11 mouse cellular contexts compared by ENCODE assay signal in genomic region chr9:15309425-15309824, GRCm38 (mm10). TPM values are rescaled to one million over a fixed set of nuclear protein-coding genes. Genes with fewer than 3 reads are reported as not detected.
DNase-seq lines count a peak whose midpoint lies in the region; ATAC-seq and TF ChIP-seq lines count a peak whose summit lies in the region.
"Had no signal": no experiment of that assay in that cellular context is flagged by ENCODE, and none has a peak within 500 bp of the region (broad histone marks: within the 10 kb centered on the region; RNA-seq: fewer than 3 reads in every experiment).

No protein-coding gene starts in this region.

- H3K4me3 ChIP-seq in hindbrain, embryonic 10.5 days = peak overlapping the region; percentile 30
- no peak overlapping the region for H3K4me3 ChIP-seq in hindbrain, embryonic 16.5 days (ENCODE audit: low read length)
- H3K4me3 ChIP-seq in midbrain, embryonic 13.5 days (replicated peaks) = no peak overlapping the region
- no peak overlapping the region for H3K4me3 ChIP-seq in midbrain, embryonic 15.5 days
- H3K4me3 ChIP-seq in embryonic fibroblast, embryonic 13.5 days (ENCODE audit: insufficient read depth, low read length) = peak overlapping the region; percentile 59
- H3K4me3 ChIP-seq in stomach, embryonic 15.5 days (replicated peaks) = peak overlapping the region; percentile 12; the same call in 1 of the 2 replicates
- H3K4me3 ChIP-seq in midbrain, postnatal 0 days (ENCODE audit: low read depth, low read length) = no peak overlapping the region
- H3K4me3 ChIP-seq: embryonic facial prominence, embryonic 15.5 days had no signal

- H3K9me3 ChIP-seq in hindbrain, embryonic 10.5 days = no peaks in the 10 kb centered on the region
- no peaks in the 10 kb centered on the region for H3K9me3 ChIP-seq in hindbrain, embryonic 16.5 days (ENCODE audit: control insufficient read depth, low read length)
- H3K9me3 ChIP-seq in midbrain, embryonic 13.5 days = no peaks in the 10 kb centered on the region
- H3K9me3 ChIP-seq in midbrain, embryonic 15.5 days = no peaks in the 10 kb centered on the region
- H3K9me3 ChIP-seq in stomach, embryonic 15.5 days = no peaks in the 10 kb centered on the region
- H3K9me3 ChIP-seq in midbrain, postnatal 0 days (ENCODE audit: low read length) = no peaks in the 10 kb centered on the region
- H3K9me3 ChIP-seq: embryonic facial prominence, embryonic 15.5 days had no signal

- TF ChIP-seq CTCF in embryonic fibroblast, embryonic 13.5 days (IDR thresholded peaks at IDR 0.05; ENCODE audit: borderline replicate concordance, insufficient read depth, low read length) = no peak
- no peak for TF ChIP-seq CTCF in midbrain, postnatal 0 days (IDR thresholded peaks at IDR 0.05)

- no peak for TF ChIP-seq POLR2A in embryonic fibroblast, embryonic 13.5 days (IDR thresholded peaks at IDR 0.05; ENCODE audit: low read depth, low read length)

- 83% methylated on average over 4 of the region's 4 CpGs for WGBS in hindbrain, embryonic 10.5 days
- WGBS in hindbrain, embryonic 16.5 days = 75% methylated on average over 4 of the region's 4 CpGs
- 84% methylated on average over 4 of the region's 4 CpGs for WGBS in midbrain, embryonic 13.5 days
- WGBS in midbrain, embryonic 15.5 days = 80% methylated on average over 4 of the region's 4 CpGs
- WGBS in stomach, embryonic 15.5 days = 38% methylated on average over 4 of the region's 4 CpGs
- WGBS in midbrain, postnatal 0 days = 84% methylated on average over 4 of the region's 4 CpGs

- H3K36me3 ChIP-seq in hindbrain, embryonic 10.5 days = peaks cover 73% of the 10 kb centered on the region
- peaks cover 35% of the 10 kb centered on the region for H3K36me3 ChIP-seq in hindbrain, embryonic 16.5 days (ENCODE audit: control insufficient read depth, insufficient read depth, low read length)
- H3K36me3 ChIP-seq in midbrain, embryonic 13.5 days = peaks cover 50% of the 10 kb centered on the region
- peaks cover 27% of the 10 kb centered on the region for H3K36me3 ChIP-seq in midbrain, embryonic 15.5 days (replicated peaks)
- H3K36me3 ChIP-seq in stomach, embryonic 15.5 days = peaks cover 32% of the 10 kb centered on the region
- peaks cover 34% of the 10 kb centered on the region for H3K36me3 ChIP-seq in midbrain, postnatal 0 days (ENCODE audit: insufficient read depth, low read length)

- ATAC-seq in hindbrain, embryonic 16.5 days = no peak
- no peak for ATAC-seq in midbrain, embryonic 13.5 days
- no peak for ATAC-seq in midbrain, embryonic 15.5 days (replicated peaks)
- no peak for ATAC-seq in stomach, embryonic 15.5 days (ENCODE audit: insufficient read depth, low FRiP score, low read depth)
- ATAC-seq in midbrain, postnatal 0 days (ENCODE audit: low FRiP score) = no peak

- peaks cover 32% of the 10 kb centered on the region for H3K4me1 ChIP-seq in hindbrain, embryonic 10.5 days (replicated peaks)
- peaks cover 22% of the 10 kb centered on the region for H3K4me1 ChIP-seq in hindbrain, embryonic 16.5 days (ENCODE audit: control insufficient read depth, insufficient read depth, low read depth, low read length)
- peaks cover 37% of the 10 kb centered on the region for H3K4me1 ChIP-seq in midbrain, embryonic 13.5 days (replicated peaks)
- H3K4me1 ChIP-seq in midbrain, embryonic 15.5 days = peaks cover 33% of the 10 kb centered on the region
- no peaks in the 10 kb centered on the region; the same call in 1 of the 2 replicates for H3K4me1 ChIP-seq in embryonic fibroblast, embryonic 13.5 days (ENCODE audit: control insufficient read depth, insufficient read depth, low read length)
- H3K4me1 ChIP-seq in stomach, embryonic 15.5 days = peaks cover 11% of the 10 kb centered on the region; the same call in 1 of the 2 replicates
- H3K4me1 ChIP-seq in midbrain, postnatal 0 days (ENCODE audit: insufficient read depth, low read length) = peaks cover 10% of the 10 kb centered on the region; the same call in 1 of the 2 replicates

- no peaks in the 10 kb centered on the region for H3K27me3 ChIP-seq in hindbrain, embryonic 10.5 days (ENCODE audit: insufficient read depth, poor library complexity, severe bottlenecking)
- H3K27me3 ChIP-seq in hindbrain, embryonic 16.5 days (replicated peaks; ENCODE audit: control insufficient read depth, insufficient read depth, low read length) = no peaks in the 10 kb centered on the region
- no peaks in the 10 kb centered on the region for H3K27me3 ChIP-seq in midbrain, embryonic 13.5 days
- no peaks in the 10 kb centered on the region for H3K27me3 ChIP-seq in midbrain, embryonic 15.5 days (replicated peaks)
- no peaks in the 10 kb centered on the region for H3K27me3 ChIP-seq in stomach, embryonic 15.5 days (replicated peaks)
- H3K27me3 ChIP-seq in midbrain, postnatal 0 days (ENCODE audit: insufficient read depth, low read length) = no peaks in the 10 kb centered on the region
- H3K27me3 ChIP-seq: embryonic facial prominence, embryonic 15.5 days had no signal

- H3K9ac ChIP-seq in hindbrain, embryonic 16.5 days (ENCODE audit: low read depth, low read length) = no peak overlapping the region
- H3K9ac ChIP-seq in midbrain, embryonic 13.5 days (replicated peaks) = no peak overlapping the region
- no peak overlapping the region for H3K9ac ChIP-seq in midbrain, embryonic 15.5 days
- no peak overlapping the region for H3K9ac ChIP-seq in stomach, embryonic 15.5 days
- no peak overlapping the region for H3K9ac ChIP-seq in midbrain, postnatal 0 days (replicated peaks; ENCODE audit: low read length, poor library complexity, severe bottlenecking)
- H3K9ac ChIP-seq: embryonic facial prominence, embryonic 15.5 days had no signal

- no peak for DNase-seq in hindbrain, embryonic 10.5 days (ENCODE audit: low spot score)
- no peak for DNase-seq in frontal cortex, postnatal 25 days (ENCODE audit: low spot score in 2 of 2)
- no peak for DNase-seq in midbrain, postnatal 0 days (ENCODE audit: low spot score)
- DNase-seq: right cerebral cortex, postnatal 25 days had no signal

- no peak overlapping the region for H3K27ac ChIP-seq in hindbrain, embryonic 10.5 days
- no peak overlapping the region for H3K27ac ChIP-seq in hindbrain, embryonic 16.5 days (ENCODE audit: low read depth, low read length)
- no peak overlapping the region for H3K27ac ChIP-seq in midbrain, embryonic 13.5 days
- no peak overlapping the region for H3K27ac ChIP-seq in midbrain, embryonic 15.5 days
- no peak overlapping the region; the same call in 1 of the 2 replicates for H3K27ac ChIP-seq in embryonic fibroblast, embryonic 13.5 days (ENCODE audit: insufficient read depth, low read length)
- no peak overlapping the region for H3K27ac ChIP-seq in stomach, embryonic 15.5 days
- H3K27ac ChIP-seq in midbrain, postnatal 0 days (ENCODE audit: low read depth, low read length) = no peak overlapping the region
- H3K27ac ChIP-seq: embryonic facial prominence, embryonic 15.5 days; macrophage had no signal

- no peak overlapping the region for H3K4me2 ChIP-seq in hindbrain, embryonic 16.5 days (ENCODE audit: low read length)
- peak overlapping the region; percentile 1; the same call in 1 of the 2 replicates for H3K4me2 ChIP-seq in midbrain, embryonic 13.5 days (replicated peaks)
- no peak overlapping the region for H3K4me2 ChIP-seq in midbrain, embryonic 15.5 days
- peak overlapping the region; percentile 32 for H3K4me2 ChIP-seq in stomach, embryonic 15.5 days
- H3K4me2 ChIP-seq in midbrain, postnatal 0 days (ENCODE audit: low read depth, low read length, poor library complexity, severe bottlenecking) = no peak overlapping the region
- H3K4me2 ChIP-seq: embryonic facial prominence, embryonic 15.5 days had no signal

RNA-seq across cellular contexts. Expression of gene 4931406C07Rik, which starts 3.2 kb away (rescaled TPM):
- 5.5 and 5.6 TPM in 2 replicates for polyA plus RNA-seq in hindbrain, embryonic 10.5 days (2016; fragmentation: Nextera tagmentation; extraction: Ambion mirVana)
- polyA plus RNA-seq in hindbrain, embryonic 16.5 days (2015; fragmentation: Nextera tagmentation; extraction: Ambion mirVana) = 13.7 and 14.3 TPM in 2 replicates
- polyA plus RNA-seq in midbrain, embryonic 13.5 days (2015; fragmentation: Nextera tagmentation; extraction: Ambion mirVana) = 12.7 and 13.4 TPM in 2 replicates
- 12.1 and 13.9 TPM in 2 replicates for polyA plus RNA-seq in midbrain, embryonic 15.5 days (2015; fragmentation: Nextera tagmentation; extraction: Ambion mirVana)
- polyA plus RNA-seq in embryonic fibroblast, embryonic 13.5 days (2011; ENCODE audit: insufficient read length, low read depth, missing spikeins) = 40.8 and 51.0 TPM in 2 replicates
- polyA plus RNA-seq in stomach, embryonic 15.5 days (2015; fragmentation: Nextera tagmentation; extraction: Ambion mirVana) = 8.8 and 10.1 TPM in 2 replicates
- total RNA-seq in midbrain, postnatal 0 days (2014; rRNA removed) = 16.4 and 16.7 TPM in 2 replicates
- 11.6 and 14.8 TPM in 2 replicates for polyA plus RNA-seq in midbrain, postnatal 0 days (2015; fragmentation: Nextera tagmentation; extraction: Ambion mirVana)

RNA-seq across cellular contexts. Expression of gene Taf1d, which starts 3.4 kb away (rescaled TPM):
- 53.6 and 83.4 TPM in 2 replicates for polyA plus RNA-seq in hindbrain, embryonic 10.5 days (2016; fragmentation: Nextera tagmentation; extraction: Ambion mirVana)
- polyA plus RNA-seq in hindbrain, embryonic 16.5 days (2015; fragmentation: Nextera tagmentation; extraction: Ambion mirVana) = 36.4 and 40.4 TPM in 2 replicates
- 55.7 and 57.7 TPM in 2 replicates for polyA plus RNA-seq in midbrain, embryonic 13.5 days (2015; fragmentation: Nextera tagmentation; extraction: Ambion mirVana)
- polyA plus RNA-seq in midbrain, embryonic 15.5 days (2015; fragmentation: Nextera tagmentation; extraction: Ambion mirVana) = 41.1 and 48.9 TPM in 2 replicates
- 159 and 173 TPM in 2 replicates for polyA plus RNA-seq in embryonic fibroblast, embryonic 13.5 days (2011; ENCODE audit: insufficient read length, low read depth, missing spikeins)
- 76.6 and 81.1 TPM in 2 replicates for polyA plus RNA-seq in stomach, embryonic 15.5 days (2015; fragmentation: Nextera tagmentation; extraction: Ambion mirVana)
- 46.0 and 50.1 TPM in 2 replicates for total RNA-seq in midbrain, postnatal 0 days (2014; rRNA removed)
- polyA plus RNA-seq in midbrain, postnatal 0 days (2015; fragmentation: Nextera tagmentation; extraction: Ambion mirVana) = 45.5 and 49.1 TPM in 2 replicates

RNA-seq across cellular contexts. Expression of gene Med17, which starts 29.7 kb away (rescaled TPM):
- 37.6 and 42.4 TPM in 2 replicates for polyA plus RNA-seq in hindbrain, embryonic 10.5 days (2016; fragmentation: Nextera tagmentation; extraction: Ambion mirVana)
- polyA plus RNA-seq in hindbrain, embryonic 16.5 days (2015; fragmentation: Nextera tagmentation; extraction: Ambion mirVana) = 25.8 and 31.9 TPM in 2 replicates
- polyA plus RNA-seq in midbrain, embryonic 13.5 days (2015; fragmentation: Nextera tagmentation; extraction: Ambion mirVana) = 34.8 and 38.5 TPM in 2 replicates
- polyA plus RNA-seq in midbrain, embryonic 15.5 days (2015; fragmentation: Nextera tagmentation; extraction: Ambion mirVana) = 30.8 and 36.1 TPM in 2 replicates
- 45.7 and 49.6 TPM in 2 replicates for polyA plus RNA-seq in embryonic fibroblast, embryonic 13.5 days (2011; ENCODE audit: insufficient read length, low read depth, missing spikeins)
- 31.9 and 33.5 TPM in 2 replicates for polyA plus RNA-seq in stomach, embryonic 15.5 days (2015; fragmentation: Nextera tagmentation; extraction: Ambion mirVana)
- 28.6 and 28.8 TPM in 2 replicates for total RNA-seq in midbrain, postnatal 0 days (2014; rRNA removed)
- polyA plus RNA-seq in midbrain, postnatal 0 days (2015; fragmentation: Nextera tagmentation; extraction: Ambion mirVana) = 19.4 and 24.6 TPM in 2 replicates

RNA-seq across cellular contexts. Expression of gene Cep295, which starts 48.2 kb away (rescaled TPM):
- polyA plus RNA-seq in hindbrain, embryonic 10.5 days (2016; fragmentation: Nextera tagmentation; extraction: Ambion mirVana) = 16.9 and 22.5 TPM in 2 replicates
- 10.7 and 11.8 TPM in 2 replicates for polyA plus RNA-seq in hindbrain, embryonic 16.5 days (2015; fragmentation: Nextera tagmentation; extraction: Ambion mirVana)
- 17.3 and 18.5 TPM in 2 replicates for polyA plus RNA-seq in midbrain, embryonic 13.5 days (2015; fragmentation: Nextera tagmentation; extraction: Ambion mirVana)
- polyA plus RNA-seq in midbrain, embryonic 15.5 days (2015; fragmentation: Nextera tagmentation; extraction: Ambion mirVana) = 13.3 and 14.6 TPM in 2 replicates
- polyA plus RNA-seq in embryonic fibroblast, embryonic 13.5 days (2011; ENCODE audit: insufficient read length, low read depth, missing spikeins) = 25.6 and 27.7 TPM in 2 replicates
- 14.2 and 14.3 TPM in 2 replicates for polyA plus RNA-seq in stomach, embryonic 15.5 days (2015; fragmentation: Nextera tagmentation; extraction: Ambion mirVana)
- total RNA-seq in midbrain, postnatal 0 days (2014; rRNA removed) = 17.8 and 30.6 TPM in 2 replicates
- polyA plus RNA-seq in midbrain, postnatal 0 days (2015; fragmentation: Nextera tagmentation; extraction: Ambion mirVana) = 8.9 and 11.2 TPM in 2 replicates

Comparison
In these comparisons a context has a peak if more than half of its experiments do, and no peak if none do; other contexts are left out.
1. H3K4me3 ChIP-seq: peak in hindbrain, embryonic 10.5 days (single experiment), embryonic fibroblast, embryonic 13.5 days (single experiment) and stomach, embryonic 15.5 days (single experiment); none in hindbrain, embryonic 16.5 days (single experiment), midbrain, embryonic 13.5 days (single experiment), midbrain, embryonic 15.5 days (single experiment) and midbrain, postnatal 0 days (single experiment).
2. H3K4me2 ChIP-seq: peak in midbrain, embryonic 13.5 days (single experiment) and stomach, embryonic 15.5 days (single experiment); none in hindbrain, embryonic 16.5 days (single experiment), midbrain, embryonic 15.5 days (single experiment) and midbrain, postnatal 0 days (single experiment).